Mouse (Mus musculus): ENCODE measurements around the gene Gm10337. TPM values are rescaled to one million over a fixed set of nuclear protein-coding genes. Genes with fewer than 3 reads are reported as not detected.

Gene Gm10337
- polyA plus RNA-seq, 1 experiment from 2014 or later: not detected

- Histone ChIP-seq H3K4me2 (no peak overlapping the region), H3K36me3 (peaks cover 52% of the 10 kb centered on the region)
Observed at GRCm38 (mm10) chr15:102507561-102507960, 4.0 kb downstream of the Gm10337 start.

GRCm38 (mm10) chr15:102508336-102508735, 4.8 kb downstream of the Gm10337 start:
- H3K4me3 ChIP-seq (replicated peaks): no peak overlapping the region
- H3K27ac ChIP-seq: no peak overlapping the region
- peaks cover 34% of the 10 kb centered on the region for H3K4me1 ChIP-seq (replicated peaks)
- H3K27me3 ChIP-seq: no peaks in the 10 kb centered on the region
- no peak for ATAC-seq (ENCODE audit: insufficient number of reproducible peaks, insufficient read depth, low FRiP score, low TSS enrichment, low read depth)
- H3K9ac ChIP-seq (replicated peaks): no peak overlapping the region
- no peaks in the 10 kb centered on the region for H3K9me3 ChIP-seq
- peaks cover 45% of the 10 kb centered on the region for H3K36me3 ChIP-seq
- no peak overlapping the region for H3K4me2 ChIP-seq
- 83% methylated on average over 3 of the region's 3 CpGs for WGBS

More at GRCm38 (mm10) chr15:102507561-102507960, 4.0 kb downstream of the Gm10337 start:
- H3K27me3 ChIP-seq: no peaks in the 10 kb centered on the region
- H3K27ac ChIP-seq: no peak overlapping the region
- H3K4me3 ChIP-seq (replicated peaks): no peak overlapping the region
- H3K9ac ChIP-seq (replicated peaks): no peak overlapping the region
- no peaks in the 10 kb centered on the region for H3K9me3 ChIP-seq
- peaks cover 30% of the 10 kb centered on the region for H3K4me1 ChIP-seq (replicated peaks)
- ATAC-seq (ENCODE audit: insufficient number of reproducible peaks, insufficient read depth, low FRiP score, low TSS enrichment, low read depth): no peak

- peak; percentile 52 for ATAC-seq (ENCODE audit: insufficient number of reproducible peaks, insufficient read depth, low FRiP score, low TSS enrichment, low read depth)
Observed at GRCm38 (mm10) chr15:102510110-102510509, 6.6 kb downstream of the Gm10337 start.

GRCm38 (mm10) chr15:102510590-102511284, 7.2 kb downstream of the Gm10337 start:
- Histone ChIP-seq H3K9ac (replicated peaks) (peak overlapping the region; percentile 61), H3K27ac (peak overlapping the region; percentile 87), H3K4me2 (peak overlapping the region; percentile 83), H3K4me3 (replicated peaks) (peak overlapping the region; percentile 59), H3K9me3 (no peaks in the 10 kb centered on the region), H3K4me1 (replicated peaks) (peaks cover 40% of the 10 kb centered on the region), H3K27me3 (no peaks in the 10 kb centered on the region), H3K36me3 (peaks cover 21% of the 10 kb centered on the region)
- 3% methylated on average over 34 of the region's 34 CpGs for WGBS
- peak; percentile 92 for ATAC-seq (ENCODE audit: insufficient number of reproducible peaks, insufficient read depth, low FRiP score, low TSS enrichment, low read depth)

More at GRCm38 (mm10) chr15:102510110-102510509, 6.6 kb downstream of the Gm10337 start:
- Histone ChIP-seq H3K9me3 (no peaks in the 10 kb centered on the region), H3K27ac (peak overlapping the region; percentile 87), H3K4me1 (replicated peaks) (peaks cover 34% of the 10 kb centered on the region), H3K4me3 (replicated peaks) (peak overlapping the region; percentile 59), H3K27me3 (no peaks in the 10 kb centered on the region), H3K36me3 (peaks cover 27% of the 10 kb centered on the region), H3K9ac (replicated peaks) (peak overlapping the region; percentile 61), H3K4me2 (peak overlapping the region; percentile 83)
- 5% methylated on average over 9 of the region's 9 CpGs for WGBS

GRCm38 (mm10) chr15:102511285-102511833, 7.8 kb downstream of the Gm10337 start:
- peak overlapping the region; percentile 61; the same call in 1 of the 2 replicates for H3K9ac ChIP-seq (replicated peaks)
- peak overlapping the region; percentile 83 for H3K4me2 ChIP-seq
- H3K36me3 ChIP-seq: peaks cover 16% of the 10 kb centered on the region; the same call in 1 of the 2 replicates
- no peak for ATAC-seq (ENCODE audit: insufficient number of reproducible peaks, insufficient read depth, low FRiP score, low TSS enrichment, low read depth)
- peaks cover 46% of the 10 kb centered on the region for H3K4me1 ChIP-seq (replicated peaks)
- no peaks in the 10 kb centered on the region for H3K9me3 ChIP-seq
- H3K4me3 ChIP-seq (replicated peaks): peak overlapping the region; percentile 59
- no peaks in the 10 kb centered on the region for H3K27me3 ChIP-seq
- WGBS: 6% methylated on average over 6 of the region's 6 CpGs
- peak overlapping the region; percentile 87 for H3K27ac ChIP-seq

- Histone ChIP-seq H3K27me3 (no peaks in the 10 kb centered on the region), H3K36me3 (peaks cover 16% of the 10 kb centered on the region; the same call in 1 of the 2 replicates), H3K9ac (replicated peaks) (peak overlapping the region; percentile 35; the same call in 1 of the 2 replicates), H3K4me1 (replicated peaks) (peaks cover 46% of the 10 kb centered on the region), H3K4me2 (peak overlapping the region; percentile 83; the same call in 1 of the 2 replicates), H3K9me3 (no peaks in the 10 kb centered on the region), H3K4me3 (replicated peaks) (no peak overlapping the region), H3K27ac (peak overlapping the region; percentile 87)
- WGBS: 23% methylated on average over 5 of the region's 5 CpGs
- no peak for ATAC-seq (ENCODE audit: insufficient number of reproducible peaks, insufficient read depth, low FRiP score, low TSS enrichment, low read depth)
Observed at GRCm38 (mm10) chr15:102512010-102512409, 8.5 kb downstream of the Gm10337 start.

- Histone ChIP-seq H3K27me3 (no peaks in the 10 kb centered on the region), H3K9me3 (no peaks in the 10 kb centered on the region), H3K4me2 (no peak overlapping the region), H3K9ac (replicated peaks) (peak overlapping the region; percentile 35; the same call in 1 of the 2 replicates), H3K4me3 (replicated peaks) (no peak overlapping the region), H3K27ac (peak overlapping the region; percentile 30; the same call in 1 of the 2 replicates), H3K4me1 (replicated peaks) (peaks cover 46% of the 10 kb centered on the region), H3K36me3 (peaks cover 13% of the 10 kb centered on the region; the same call in 1 of the 2 replicates)
- no peak for ATAC-seq (ENCODE audit: insufficient number of reproducible peaks, insufficient read depth, low FRiP score, low TSS enrichment, low read depth)
Observed at GRCm38 (mm10) chr15:102512471-102512870, 8.9 kb downstream of the Gm10337 start.

GRCm38 (mm10) chr15:102513004-102513403, 9.5 kb downstream of the Gm10337 start:
- H3K4me2 ChIP-seq: no peak overlapping the region
- no peaks in the 10 kb centered on the region for H3K27me3 ChIP-seq
- H3K9ac ChIP-seq (replicated peaks): no peak overlapping the region
- no peak overlapping the region; the same call in 1 of the 2 replicates for H3K27ac ChIP-seq
- no peaks in the 10 kb centered on the region for H3K9me3 ChIP-seq
- WGBS: 81% methylated on average over 3 of the region's 3 CpGs
- ATAC-seq (ENCODE audit: insufficient number of reproducible peaks, insufficient read depth, low FRiP score, low TSS enrichment, low read depth): no peak
- H3K4me3 ChIP-seq (replicated peaks): no peak overlapping the region
- H3K36me3 ChIP-seq: peaks cover 10% of the 10 kb centered on the region; the same call in 1 of the 2 replicates
- peaks cover 46% of the 10 kb centered on the region for H3K4me1 ChIP-seq (replicated peaks)

GRCm38 (mm10) chr15:102515261-102515660, 11.7 kb downstream of the Gm10337 start:
- H3K4me1 ChIP-seq (replicated peaks): peaks cover 45% of the 10 kb centered on the region
- H3K27me3 ChIP-seq: no peaks in the 10 kb centered on the region
- peak overlapping the region; percentile 76; the same call in 1 of the 2 replicates for H3K4me2 ChIP-seq
- H3K9me3 ChIP-seq: no peaks in the 10 kb centered on the region
- no peak for ATAC-seq (ENCODE audit: insufficient number of reproducible peaks, insufficient read depth, low FRiP score, low TSS enrichment, low read depth)
- no peaks in the 10 kb centered on the region for H3K36me3 ChIP-seq
- no peak overlapping the region for H3K9ac ChIP-seq (replicated peaks)
- WGBS: 92% methylated on average over 2 of the region's 2 CpGs
- peak overlapping the region; percentile 70 for H3K4me3 ChIP-seq (replicated peaks)
- no peak overlapping the region for H3K27ac ChIP-seq

GRCm38 (mm10) chr15:102515791-102516190, 12.3 kb downstream of the Gm10337 start:
- H3K4me2 ChIP-seq: peak overlapping the region; percentile 76
- H3K36me3 ChIP-seq: peaks cover 4% of the 10 kb centered on the region
- H3K27ac ChIP-seq: peak overlapping the region; percentile 85
- H3K27me3 ChIP-seq: no peaks in the 10 kb centered on the region
- peak overlapping the region; percentile 70 for H3K4me3 ChIP-seq (replicated peaks)
- ATAC-seq (ENCODE audit: insufficient number of reproducible peaks, insufficient read depth, low FRiP score, low TSS enrichment, low read depth): no peak
- no peaks in the 10 kb centered on the region for H3K9me3 ChIP-seq
- 53% methylated on average over 4 of the region's 4 CpGs for WGBS
- peak overlapping the region; percentile 84 for H3K9ac ChIP-seq (replicated peaks)
- H3K4me1 ChIP-seq (replicated peaks): peaks cover 44% of the 10 kb centered on the region

GRCm38 (mm10) chr15:102516293-102516692, 12.8 kb downstream of the Gm10337 start:
- Histone ChIP-seq H3K27me3 (no peaks in the 10 kb centered on the region), H3K27ac (peak overlapping the region; percentile 85), H3K36me3 (peaks cover 9% of the 10 kb centered on the region), H3K4me1 (replicated peaks) (peaks cover 39% of the 10 kb centered on the region), H3K4me2 (peak overlapping the region; percentile 76), H3K9ac (replicated peaks) (peak overlapping the region; percentile 84), H3K4me3 (replicated peaks) (peak overlapping the region; percentile 70), H3K9me3 (no peaks in the 10 kb centered on the region)
- under 1% methylated on average over 12 of the region's 12 CpGs for WGBS
- ATAC-seq (ENCODE audit: insufficient number of reproducible peaks, insufficient read depth, low FRiP score, low TSS enrichment, low read depth): no peak

Measured in limb, embryonic 12.5 days (tissue).